Mouse (Mus musculus): ENCODE data around the gene Mmp2. TPM values are rescaled to one million over a fixed set of nuclear protein-coding genes. Genes with fewer than 3 reads are reported as not detected.
A peak's percentile ranks its signal among the peaks of the same experiment; 100 is the strongest.

Gene Mmp2
- polyA plus RNA-seq, 1 experiment = 359 TPM

DNA sequence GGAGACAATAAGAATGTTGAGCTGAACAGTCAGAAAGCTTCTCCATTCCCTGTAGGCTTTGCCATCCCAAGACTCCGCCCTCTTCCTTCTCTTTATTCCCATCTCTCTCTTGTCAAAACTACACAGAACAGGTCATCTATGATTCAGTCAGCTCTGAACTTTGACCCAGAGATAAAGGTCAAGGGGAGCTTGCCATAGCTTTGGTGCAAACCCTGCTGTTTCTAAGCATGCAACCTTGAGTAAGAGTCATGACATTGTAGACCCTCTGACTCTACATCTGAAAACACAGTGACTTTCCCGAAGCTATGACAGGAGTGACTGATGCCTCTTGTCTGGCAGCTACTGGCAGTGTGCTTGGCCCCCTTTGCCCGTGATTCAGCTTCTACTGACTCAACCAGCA, 24.5 kb upstream of the Mmp2 start:
- TF ChIP-seq CTCF (IDR thresholded peaks at IDR 0.05; ENCODE audit: borderline replicate concordance, insufficient read depth, low read length) = no peak
- no peak for TF ChIP-seq POLR2A (IDR thresholded peaks at IDR 0.05; ENCODE audit: low read depth, low read length)
- H3K4me3 ChIP-seq (ENCODE audit: insufficient read depth, low read length) = no peak overlapping the region
- H3K4me1 ChIP-seq (ENCODE audit: control insufficient read depth, insufficient read depth, low read length) = no peaks in the 10 kb centered on the region
- H3K27ac ChIP-seq (ENCODE audit: insufficient read depth, low read length) = no peak overlapping the region

DNA sequence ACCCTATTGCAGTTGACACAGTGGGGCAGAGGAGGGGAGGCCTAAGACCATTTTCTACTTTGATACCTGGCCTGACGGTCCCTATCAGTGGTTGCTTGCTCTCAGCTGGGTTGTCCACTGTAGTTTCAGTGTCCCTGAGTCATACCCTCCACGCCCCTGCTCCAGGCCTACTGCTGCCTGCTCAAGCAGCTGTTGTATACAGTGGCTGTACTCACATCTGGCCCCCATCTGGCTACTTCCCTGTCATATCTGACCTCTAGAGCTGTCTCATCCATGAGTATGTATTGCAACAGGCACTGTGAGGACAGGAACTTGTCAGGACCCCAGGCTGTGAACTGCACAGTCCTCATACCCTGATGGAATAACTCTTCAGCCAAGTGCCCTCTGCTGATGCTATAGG, 14.3 kb upstream of the Mmp2 start:
- Histone ChIP-seq H3K27ac (ENCODE audit: insufficient read depth, low read length) (no peak overlapping the region), H3K4me1 (ENCODE audit: control insufficient read depth, insufficient read depth, low read length) (no peaks in the 10 kb centered on the region), H3K4me3 (ENCODE audit: insufficient read depth, low read length) (no peak overlapping the region)
- TF ChIP-seq CTCF (IDR thresholded peaks at IDR 0.05; ENCODE audit: borderline replicate concordance, insufficient read depth, low read length) (no peak), POLR2A (IDR thresholded peaks at IDR 0.05; ENCODE audit: low read depth, low read length) (no peak)

DNA sequence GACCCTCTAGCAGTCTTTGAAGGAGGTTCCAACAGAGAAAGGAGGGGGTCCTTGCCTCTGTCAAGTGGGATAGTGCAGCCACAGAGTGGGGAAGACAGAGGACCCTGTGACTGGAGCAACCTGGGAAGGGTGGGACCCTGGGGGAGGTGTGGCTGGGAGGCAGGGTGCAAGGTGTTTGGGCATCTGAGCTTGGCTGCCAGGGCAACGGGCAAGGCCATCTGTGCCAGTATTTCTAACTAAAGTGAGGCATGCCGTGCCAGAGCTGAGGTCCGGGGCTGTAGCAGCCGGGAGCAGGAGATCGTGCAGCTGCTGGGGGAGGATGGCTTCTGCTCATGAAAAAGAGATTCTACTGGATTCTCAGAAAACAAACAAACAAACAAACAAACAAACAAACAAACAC, 11.4 kb upstream of the Mmp2 start:
- no peak overlapping the region for H3K27ac ChIP-seq (ENCODE audit: insufficient read depth, low read length)
- no peaks in the 10 kb centered on the region for H3K4me1 ChIP-seq (ENCODE audit: control insufficient read depth, insufficient read depth, low read length)
- TF ChIP-seq POLR2A (IDR thresholded peaks at IDR 0.05; ENCODE audit: low read depth, low read length) (no peak), CTCF (IDR thresholded peaks at IDR 0.05; ENCODE audit: borderline replicate concordance, insufficient read depth, low read length) (no peak)
- H3K4me3 ChIP-seq (ENCODE audit: insufficient read depth, low read length) = no peak overlapping the region

DNA sequence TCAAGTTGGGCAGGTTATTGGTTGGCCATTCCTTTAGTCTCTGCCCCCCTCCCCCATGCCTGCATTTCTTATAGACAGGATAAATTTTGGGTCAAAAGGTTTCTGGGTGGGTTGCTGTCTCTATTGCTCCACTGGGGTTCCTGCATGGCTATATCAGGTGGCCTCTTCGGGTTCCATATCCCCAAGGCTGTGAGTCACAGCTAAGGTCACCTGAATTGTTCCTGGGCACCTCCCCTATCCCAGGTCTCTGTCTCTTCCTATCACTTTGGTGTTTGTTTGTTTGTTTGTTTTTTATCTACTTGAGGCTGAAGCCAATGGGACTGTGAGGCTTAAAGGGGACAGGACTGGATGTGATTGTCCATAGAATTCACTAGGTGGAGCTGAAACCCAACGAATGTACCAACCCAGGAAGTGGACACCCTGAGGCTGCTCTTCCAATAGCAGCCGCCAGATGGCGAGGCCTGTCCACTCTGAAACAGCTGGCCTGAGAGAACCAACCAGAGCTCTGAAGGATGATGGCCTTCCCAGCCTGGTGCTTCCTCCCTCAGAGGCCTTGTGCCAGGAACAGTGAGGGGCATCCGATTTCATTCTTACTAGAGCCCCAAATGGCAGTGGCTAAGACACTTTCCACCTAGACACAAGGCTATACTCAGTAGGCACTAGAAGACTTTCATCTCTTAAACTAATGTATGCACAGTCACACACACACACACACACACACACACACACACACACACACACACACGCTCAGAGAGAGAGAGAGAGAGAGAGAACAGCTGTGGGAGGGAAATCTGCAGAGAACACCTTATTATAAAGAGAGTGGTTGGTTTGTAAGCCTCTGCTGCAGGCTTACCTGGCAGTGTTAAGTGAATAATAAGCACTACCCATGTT, 8.9 kb upstream of the Mmp2 start:
- Histone ChIP-seq H3K27ac (ENCODE audit: insufficient read depth, low read length) (no peak overlapping the region), H3K4me1 (ENCODE audit: control insufficient read depth, insufficient read depth, low read length) (no peaks in the 10 kb centered on the region), H3K4me3 (ENCODE audit: insufficient read depth, low read length) (no peak overlapping the region)
- peak; percentile 95 for TF ChIP-seq CTCF (IDR thresholded peaks at IDR 0.05; ENCODE audit: borderline replicate concordance, insufficient read depth, low read length)
- TF ChIP-seq POLR2A (IDR thresholded peaks at IDR 0.05; ENCODE audit: low read depth, low read length) = no peak

DNA sequence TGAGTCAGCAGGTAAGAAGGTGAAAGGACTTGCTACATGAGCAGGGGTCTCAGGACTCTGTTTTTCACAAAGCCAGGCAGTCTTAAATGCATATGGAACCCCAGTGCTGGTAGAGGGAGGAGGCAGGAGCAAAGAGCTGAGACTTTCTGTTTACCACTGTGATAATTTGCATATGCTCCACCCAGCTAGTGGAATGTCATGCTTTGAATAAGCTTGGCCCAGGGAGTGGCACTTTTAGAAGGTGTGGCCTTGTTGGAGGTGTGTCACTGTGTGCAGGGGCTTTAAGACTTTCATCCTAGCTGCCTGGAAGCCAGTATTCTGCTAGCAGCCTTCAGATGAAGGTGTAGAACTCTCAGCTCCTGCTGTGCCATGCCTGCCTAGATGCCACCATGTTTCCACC, 5.9 kb upstream of the Mmp2 start:
- TF ChIP-seq CTCF (IDR thresholded peaks at IDR 0.05; ENCODE audit: borderline replicate concordance, insufficient read depth, low read length) = no peak
- TF ChIP-seq POLR2A (IDR thresholded peaks at IDR 0.05; ENCODE audit: low read depth, low read length) = no peak
- Histone ChIP-seq H3K4me3 (ENCODE audit: insufficient read depth, low read length) (no peak overlapping the region), H3K4me1 (ENCODE audit: control insufficient read depth, insufficient read depth, low read length) (peaks cover 2% of the 10 kb centered on the region; the same call in 1 of the 2 replicates), H3K27ac (ENCODE audit: insufficient read depth, low read length) (no peak overlapping the region)

DNA sequence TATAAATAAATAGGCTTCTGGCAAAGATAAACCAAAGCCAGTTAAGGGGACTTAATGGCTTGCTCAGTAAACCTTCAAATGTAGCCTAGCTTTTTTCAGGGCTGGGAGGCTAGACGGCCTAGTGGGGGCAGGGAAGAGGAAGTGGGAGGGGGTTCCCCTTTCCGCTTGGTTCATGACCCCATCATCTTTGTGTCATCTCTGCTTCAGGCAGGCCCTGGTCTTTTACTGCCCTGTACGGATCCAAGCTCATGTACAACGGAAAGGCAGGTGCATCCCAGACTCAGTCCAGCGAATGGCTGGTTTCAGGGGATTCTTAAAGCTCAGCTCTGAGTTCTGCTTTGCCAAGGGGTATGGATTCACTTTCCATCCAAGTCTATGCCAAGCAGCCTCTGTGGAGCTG, 4.7 kb upstream of the Mmp2 start:
- Histone ChIP-seq H3K4me3 (ENCODE audit: insufficient read depth, low read length) (no peak overlapping the region), H3K4me1 (ENCODE audit: control insufficient read depth, insufficient read depth, low read length) (peaks cover 5% of the 10 kb centered on the region; the same call in 1 of the 2 replicates), H3K27ac (ENCODE audit: insufficient read depth, low read length) (no peak overlapping the region)
- TF ChIP-seq POLR2A (IDR thresholded peaks at IDR 0.05; ENCODE audit: low read depth, low read length) (no peak), CTCF (IDR thresholded peaks at IDR 0.05; ENCODE audit: borderline replicate concordance, insufficient read depth, low read length) (no peak)

DNA sequence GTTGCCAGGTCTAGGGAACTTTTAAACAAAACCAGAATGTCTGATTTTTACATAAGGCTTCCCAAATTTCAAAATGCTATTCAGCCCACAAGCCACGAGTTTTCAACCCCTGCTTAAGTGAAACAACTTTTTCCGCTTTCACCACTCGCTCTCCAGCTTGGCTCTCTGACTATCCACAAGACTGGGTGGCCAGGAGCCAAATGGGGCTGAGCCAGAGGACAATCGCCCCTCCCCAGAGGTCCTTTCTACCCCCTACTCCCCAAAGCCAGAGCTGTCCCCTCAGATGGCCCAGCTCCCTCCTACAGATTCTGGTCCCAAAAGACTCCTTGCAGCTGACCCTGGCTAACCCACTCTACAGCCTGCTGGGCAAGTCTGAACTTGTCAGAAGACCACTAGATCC, 1.1 kb upstream of the Mmp2 start:
- TF ChIP-seq CTCF (IDR thresholded peaks at IDR 0.05; ENCODE audit: borderline replicate concordance, insufficient read depth, low read length) (no peak), POLR2A (IDR thresholded peaks at IDR 0.05; ENCODE audit: low read depth, low read length) (no peak)
- no peak overlapping the region for H3K4me3 ChIP-seq (ENCODE audit: insufficient read depth, low read length)
- H3K27ac ChIP-seq (ENCODE audit: insufficient read depth, low read length) = peak overlapping the region; percentile 60
- H3K4me1 ChIP-seq (ENCODE audit: control insufficient read depth, insufficient read depth, low read length) = peaks cover 5% of the 10 kb centered on the region; the same call in 1 of the 2 replicates

DNA sequence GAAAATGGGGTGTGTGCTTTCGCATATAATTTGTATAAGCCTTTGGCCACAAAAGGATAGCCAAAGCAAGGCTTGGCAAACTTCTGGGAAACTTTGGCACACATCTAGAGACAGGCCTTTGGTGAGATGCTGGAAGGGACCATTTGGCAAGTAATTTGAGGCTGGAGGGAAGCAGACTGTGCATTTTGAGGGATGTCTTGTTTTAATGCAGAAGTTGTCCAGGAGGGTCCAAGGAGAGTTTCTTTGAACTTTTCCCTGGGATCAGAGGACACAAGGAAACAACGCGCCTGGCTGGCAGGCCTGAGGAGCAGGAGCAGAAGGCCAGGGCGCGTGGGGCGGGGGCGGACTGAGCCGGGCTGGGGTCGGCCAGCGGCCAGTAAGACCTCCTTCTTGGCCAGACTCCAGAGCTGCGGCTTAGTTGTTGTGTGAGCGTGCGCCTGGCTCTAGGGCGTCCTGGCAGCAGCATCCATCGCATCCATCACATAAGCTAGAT, 1.2 kb downstream of the Mmp2 start:
- Histone ChIP-seq H3K4me3 (ENCODE audit: insufficient read depth, low read length) (peak overlapping the region; percentile 79), H3K4me1 (ENCODE audit: control insufficient read depth, insufficient read depth, low read length) (peaks cover 5% of the 10 kb centered on the region; the same call in 1 of the 2 replicates), H3K27ac (ENCODE audit: insufficient read depth, low read length) (peak overlapping the region; percentile 21; the same call in 1 of the 2 replicates)
- TF ChIP-seq POLR2A (IDR thresholded peaks at IDR 0.05; ENCODE audit: low read depth, low read length) (no peak), CTCF (IDR thresholded peaks at IDR 0.05; ENCODE audit: borderline replicate concordance, insufficient read depth, low read length) (no peak)

DNA sequence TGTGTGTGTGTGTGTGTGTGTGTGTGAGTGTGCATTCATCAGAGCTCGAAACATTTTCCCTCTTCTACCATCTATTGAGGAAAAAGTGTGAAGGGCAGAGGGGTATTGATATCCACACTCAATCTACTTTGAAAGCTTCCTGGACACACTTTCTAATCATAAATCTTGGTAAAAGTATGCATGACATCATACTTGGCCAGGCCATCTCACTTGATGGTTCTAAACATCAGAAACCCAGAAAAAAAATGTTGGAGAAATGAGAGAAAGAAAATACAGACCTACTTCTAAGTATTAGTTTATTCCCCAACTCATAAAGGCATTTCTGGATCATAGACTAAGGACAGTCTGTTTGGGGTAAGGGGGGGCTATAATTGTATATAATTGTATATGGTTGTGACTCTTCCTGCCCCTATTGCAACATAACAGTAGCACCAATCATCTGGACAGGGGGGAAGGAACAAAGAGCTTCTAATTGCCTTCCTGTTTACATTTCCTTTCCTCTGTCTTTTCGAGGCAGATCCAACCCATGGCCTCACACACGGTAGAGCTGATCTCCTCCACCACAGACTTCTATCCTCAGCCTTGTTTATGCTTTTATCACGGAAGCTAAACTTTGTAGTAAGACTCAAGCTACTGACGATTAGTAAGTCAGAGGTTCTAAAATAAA, 7.1 kb downstream of the Mmp2 start:
- Histone ChIP-seq H3K4me1 (ENCODE audit: control insufficient read depth, insufficient read depth, low read length) (no peaks in the 10 kb centered on the region), H3K4me3 (ENCODE audit: insufficient read depth, low read length) (no peak overlapping the region), H3K27ac (ENCODE audit: insufficient read depth, low read length) (no peak overlapping the region)
- TF ChIP-seq CTCF (IDR thresholded peaks at IDR 0.05; ENCODE audit: borderline replicate concordance, insufficient read depth, low read length) (no peak), POLR2A (IDR thresholded peaks at IDR 0.05; ENCODE audit: low read depth, low read length) (no peak)
